Mouse (Mus musculus): ENCODE data around the gene Mypn.

DNA sequence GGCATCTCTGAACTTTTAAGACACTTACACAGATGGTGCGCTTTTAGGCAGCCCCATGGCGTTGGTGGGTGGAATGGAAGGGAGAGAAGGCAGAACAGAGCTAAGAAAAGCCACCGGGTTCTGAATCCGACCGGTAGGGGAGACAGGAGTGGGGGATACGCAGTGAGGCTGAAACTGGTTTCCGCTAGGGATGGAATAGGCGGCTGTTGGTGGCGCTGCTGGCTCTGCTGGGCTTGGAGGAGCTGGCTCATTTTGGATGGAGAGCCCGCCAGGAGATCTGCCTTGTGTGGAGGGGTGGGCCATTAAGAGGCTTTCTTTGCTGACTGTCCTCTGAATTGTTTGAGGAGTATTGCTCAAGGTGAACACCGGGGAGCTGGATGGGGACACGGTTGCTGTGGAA is 68.1 kb downstream of the Mypn start:
- TF ChIP-seq CTCF (IDR thresholded peaks at IDR 0.05; ENCODE audit: extremely low read depth, insufficient read depth, insufficient read length, insufficient replicate concordance) (no peak), POLR2A (IDR thresholded peaks at IDR 0.05; ENCODE audit: low read depth, low read length) (no peak)

All from spleen, adult 2 months (tissue).